Mouse (Mus musculus) MN1 (cell line): ENCODE data around the gene Parp4.

Experiments
- DNase-seq: peaks from one replicate; pipeline ENCODE4 v3.0.0-alpha.2; 2016; ENCODE audit warnings: low spot score

The Parp4 gene

DNA sequence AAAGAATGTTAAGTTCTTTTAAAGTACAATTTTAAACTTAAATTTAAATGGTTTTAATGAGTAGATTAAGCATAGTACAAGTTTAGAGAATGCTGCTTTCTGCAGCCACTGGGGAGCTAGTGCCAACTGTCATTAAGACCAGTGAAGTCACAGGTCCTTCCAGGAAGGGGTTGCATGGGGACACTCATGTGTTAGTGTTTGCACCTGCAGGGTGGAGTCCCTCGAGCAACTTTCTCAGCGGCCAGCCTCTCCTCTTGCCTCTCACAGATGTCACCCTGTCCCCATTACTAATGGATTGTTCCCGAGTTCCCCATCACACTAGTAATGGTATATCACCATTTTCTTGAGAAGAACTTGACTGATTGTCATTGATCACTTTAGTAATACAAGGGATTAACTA is 37.8 kb downstream of the Parp4 start:
- DNase-seq: no peak

DNA sequence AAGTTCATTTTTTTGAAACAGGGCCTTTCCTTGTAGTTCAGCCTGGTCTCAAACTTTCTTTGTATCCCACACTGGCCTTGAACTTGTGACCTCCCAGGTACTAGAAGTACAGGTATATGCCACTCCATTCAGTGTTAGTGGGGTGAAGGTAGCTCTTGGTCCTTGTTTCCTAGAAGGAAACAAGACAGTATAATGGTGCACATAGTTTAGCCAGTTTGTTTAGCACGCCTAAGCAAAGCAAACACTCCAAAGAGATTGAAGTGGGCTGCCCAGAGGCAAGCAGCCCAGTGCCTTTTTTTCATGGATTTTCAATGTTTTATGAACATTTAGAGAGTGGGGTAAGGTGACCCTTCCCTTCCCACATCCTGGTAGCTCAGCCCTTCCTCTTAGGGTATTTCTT is 42.1 kb downstream of the Parp4 start:
- DNase-seq: no peak

DNA sequence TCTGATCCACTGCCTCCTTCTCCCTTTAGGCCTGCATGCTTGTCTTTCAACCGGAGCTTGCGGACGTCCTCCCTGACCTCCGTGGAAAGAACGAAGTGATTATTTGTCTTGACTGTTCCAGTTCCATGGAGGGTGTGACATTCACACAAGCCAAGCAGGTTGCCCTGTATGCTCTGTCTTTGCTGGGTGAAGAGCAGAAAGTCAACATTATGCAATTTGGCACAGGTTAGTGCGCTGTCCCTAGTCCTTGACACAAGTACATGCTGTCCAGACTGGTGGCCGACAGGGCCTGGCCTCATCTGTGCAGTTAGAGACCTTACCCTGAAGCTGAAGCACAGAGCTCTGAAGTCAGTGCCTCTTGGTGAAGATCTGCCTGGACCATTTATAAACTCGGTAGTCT is 45.0 kb downstream of the Parp4 start:
- DNase-seq: no peak

DNA sequence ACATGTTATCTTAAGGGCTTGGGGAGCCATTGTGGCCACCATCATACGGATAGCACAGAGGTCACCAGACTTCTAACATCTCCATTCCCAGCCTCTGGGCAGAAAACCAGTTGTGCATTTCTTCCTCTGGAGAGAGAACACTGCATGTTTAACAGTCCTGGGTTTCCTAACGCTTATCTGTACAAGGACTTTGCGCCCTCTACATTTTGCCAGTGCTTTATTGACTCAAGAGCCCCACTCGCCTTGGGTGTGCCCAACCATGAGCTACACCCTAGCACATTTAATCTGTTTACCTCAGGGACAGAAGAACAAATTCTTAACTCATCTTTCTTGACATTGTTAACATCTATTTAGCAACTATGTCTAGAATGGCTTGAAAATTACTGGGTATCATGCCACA is 50.8 kb downstream of the Parp4 start:
- no peak for DNase-seq

DNA sequence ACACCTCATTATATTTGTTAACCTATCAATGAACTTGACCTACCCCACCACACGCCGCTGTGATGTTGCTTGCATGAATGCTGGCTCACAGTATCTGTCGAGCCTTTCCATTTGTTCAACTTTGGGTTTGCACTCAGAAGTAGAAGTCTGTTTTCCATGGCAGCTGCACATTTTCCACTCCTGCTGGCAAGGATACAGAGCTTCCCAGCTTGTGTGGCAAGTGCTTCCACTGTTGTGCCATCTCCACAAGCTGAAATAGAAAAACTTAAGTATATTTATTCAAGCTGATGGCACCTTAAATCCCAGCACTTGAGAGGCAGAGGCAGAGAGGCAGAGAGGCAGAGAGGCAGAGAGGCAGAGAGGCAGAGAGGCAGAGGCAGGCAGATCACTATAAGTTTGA is 52.9 kb downstream of the Parp4 start:
- DNase-seq: no peak

DNA sequence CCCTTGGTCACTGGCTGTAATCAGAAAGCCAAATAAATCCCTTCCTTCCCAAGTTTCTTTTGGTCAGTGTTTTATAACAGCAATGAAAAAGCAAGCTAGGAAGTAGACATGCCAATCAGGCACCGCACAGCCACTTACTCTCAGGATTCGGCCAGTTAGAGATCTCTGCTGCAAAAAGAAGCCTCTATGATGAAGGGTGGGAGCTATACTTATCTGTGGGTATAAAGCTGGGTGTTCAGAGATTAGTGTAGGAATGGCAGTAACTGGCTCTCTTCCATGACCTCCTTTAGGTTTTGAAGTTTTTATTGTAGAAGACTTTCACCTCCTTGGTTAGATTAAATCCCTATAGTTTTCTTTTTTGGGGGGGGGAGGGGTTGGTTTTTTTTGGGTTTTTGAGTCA is 55.7 kb downstream of the Parp4 start:
- no peak for DNase-seq

DNA sequence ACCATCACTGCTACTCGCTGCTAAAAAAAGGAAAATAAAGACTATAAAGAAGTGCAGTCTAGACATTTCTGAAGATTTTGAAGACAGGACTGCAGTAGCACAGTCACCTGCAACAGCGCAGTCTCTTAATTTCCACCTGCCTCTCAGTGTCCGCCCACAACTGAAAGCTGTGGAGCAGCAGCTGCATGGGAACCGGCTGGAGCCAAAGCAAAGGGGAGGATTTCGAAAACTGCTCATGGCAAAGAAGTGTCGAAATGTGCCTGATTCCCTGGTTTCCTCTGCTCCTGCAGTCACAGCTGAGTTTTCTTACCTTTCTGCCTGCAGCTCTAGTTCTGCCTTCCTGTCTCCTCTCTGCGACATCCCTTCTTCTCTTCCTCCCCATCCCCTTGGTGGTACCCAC is 71.8 kb downstream of the Parp4 start:
- DNase-seq: no peak

DNA sequence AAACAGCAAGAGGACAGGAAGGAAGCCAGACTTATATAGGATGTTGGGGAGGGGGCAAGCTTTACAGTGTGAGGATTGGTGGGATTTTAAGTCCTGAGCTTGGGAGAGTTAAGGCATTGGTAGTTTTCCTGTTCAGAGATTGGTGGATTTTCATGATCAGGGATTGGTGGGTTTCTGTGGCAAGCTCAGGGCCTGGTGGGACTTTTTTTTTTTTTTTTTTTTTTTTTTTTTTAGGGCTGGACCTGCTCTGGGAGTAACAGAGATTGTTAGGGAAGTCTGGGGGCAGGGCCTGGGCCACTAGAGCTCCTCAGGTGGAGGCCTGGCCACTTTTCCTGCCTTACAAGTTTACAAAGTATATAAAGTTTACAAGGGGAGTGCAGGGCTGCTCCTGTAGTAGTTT is 74.0 kb downstream of the Parp4 start:
- DNase-seq: no peak

DNA sequence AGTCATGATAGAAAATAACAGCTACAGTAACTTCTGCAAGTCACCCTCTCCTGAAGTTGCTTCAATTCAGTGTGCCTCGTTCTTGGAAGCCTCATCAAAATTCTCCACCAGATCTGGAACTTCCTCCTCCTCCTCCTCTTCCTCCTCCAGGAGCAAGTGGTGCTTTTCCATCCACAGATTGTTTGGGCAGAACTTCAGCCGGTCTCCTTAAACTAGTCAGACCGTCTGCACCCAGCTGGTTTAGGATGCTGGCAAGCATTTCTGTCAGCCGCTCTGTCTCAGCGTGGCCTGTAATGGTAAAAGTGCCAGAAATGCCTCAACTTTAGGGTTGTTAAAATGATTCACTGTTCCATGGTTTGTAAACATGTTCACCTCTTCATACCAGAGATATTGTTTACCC is 90.2 kb downstream of the Parp4 start:
- DNase-seq: no peak

DNA sequence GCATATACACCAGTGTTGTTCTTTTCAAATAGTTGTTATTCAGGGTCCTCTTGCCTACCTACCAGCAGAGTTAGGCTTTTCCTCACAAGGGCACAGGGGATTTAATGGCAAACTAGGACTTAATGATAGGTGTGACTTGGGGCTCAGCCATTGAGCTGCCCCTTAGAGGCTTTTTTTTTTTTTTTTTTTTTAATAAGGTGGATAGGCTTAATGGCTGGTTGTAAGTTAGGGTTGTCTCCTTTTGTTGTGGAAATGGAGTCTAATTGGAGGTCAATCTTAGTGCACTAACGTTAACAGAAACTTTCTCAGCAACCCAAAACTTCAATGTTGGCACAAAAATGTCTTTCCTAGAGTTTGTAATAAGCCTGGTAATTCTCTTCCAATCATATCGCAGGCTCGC is 91.5 kb downstream of the Parp4 start:
- DNase-seq: no peak

DNA sequence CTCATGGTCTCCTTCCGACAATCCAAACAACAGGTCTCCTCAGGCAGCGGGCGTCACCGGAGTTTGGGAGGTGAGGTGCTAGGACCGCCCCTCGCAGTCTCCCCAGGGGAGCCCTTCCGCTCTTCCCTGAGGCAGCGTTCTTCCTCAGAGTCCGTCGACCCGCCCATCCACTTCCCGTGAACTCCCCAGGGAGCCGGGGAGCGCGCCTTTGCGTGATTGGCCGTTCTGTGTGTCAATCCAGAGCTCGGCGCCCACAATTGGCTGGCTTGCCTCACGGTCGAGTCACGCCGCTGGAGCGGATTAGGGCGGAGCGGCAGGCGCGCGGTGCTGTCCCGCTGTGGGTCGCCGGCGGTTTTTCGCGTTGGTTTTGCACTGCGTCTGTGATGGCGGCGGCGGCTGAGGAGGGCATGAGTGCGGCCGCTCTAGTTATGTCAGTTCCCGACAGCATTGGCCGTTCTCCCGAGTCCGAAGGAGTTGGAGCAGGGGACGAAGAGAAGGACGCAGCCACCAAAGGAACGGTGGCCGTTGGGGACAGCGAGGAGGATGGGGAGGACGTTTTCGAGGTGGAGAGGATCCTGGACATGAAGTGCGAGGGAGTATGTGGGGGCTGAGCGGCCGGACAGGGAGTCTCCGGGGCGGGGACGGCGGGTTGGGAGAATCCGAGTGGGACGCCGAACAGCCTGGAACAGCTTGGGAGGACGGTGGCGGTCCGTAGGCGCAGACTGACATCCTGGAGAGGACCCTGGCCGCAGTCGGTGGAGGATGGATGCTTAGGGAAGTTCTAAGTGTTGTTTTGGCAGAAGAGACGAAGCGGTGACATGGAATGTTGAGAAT is 92.8 kb downstream of the Parp4 start, which contains the start of gene Mphosph8:
TSS of gene Mphosph8 (plus strand) at position 280 of the 834 bp plus-strand sequence.
- peak; percentile 99 for DNase-seq

DNA sequence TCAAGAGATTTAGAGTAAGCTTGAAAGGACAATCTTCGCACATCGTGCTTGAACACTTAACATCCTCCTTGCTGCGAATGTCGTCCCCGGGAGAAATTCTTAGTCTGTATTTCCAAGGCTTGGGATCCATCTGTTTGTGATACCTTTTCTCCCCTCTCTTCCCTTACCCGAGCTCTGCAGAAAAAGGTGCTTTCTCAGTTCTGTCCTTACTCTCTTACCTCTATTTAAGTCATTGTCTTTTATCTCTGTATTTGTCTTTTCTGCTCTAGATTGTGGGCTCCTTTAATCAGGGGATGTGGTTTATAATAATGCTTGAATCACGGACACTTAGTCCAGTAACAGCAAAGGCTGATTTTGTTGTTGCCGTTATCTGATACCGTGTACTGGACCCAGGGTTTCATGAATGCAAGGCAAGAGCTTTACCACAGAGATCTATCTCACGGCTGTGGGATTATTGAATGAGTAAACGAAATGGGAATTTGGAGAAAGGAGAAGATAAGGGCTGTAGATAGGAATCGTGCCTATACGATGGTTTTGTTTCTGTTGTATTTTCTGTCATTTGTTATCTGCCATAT is 93.7 kb downstream of the Parp4 start:
- peak; percentile 18 for DNase-seq

DNA sequence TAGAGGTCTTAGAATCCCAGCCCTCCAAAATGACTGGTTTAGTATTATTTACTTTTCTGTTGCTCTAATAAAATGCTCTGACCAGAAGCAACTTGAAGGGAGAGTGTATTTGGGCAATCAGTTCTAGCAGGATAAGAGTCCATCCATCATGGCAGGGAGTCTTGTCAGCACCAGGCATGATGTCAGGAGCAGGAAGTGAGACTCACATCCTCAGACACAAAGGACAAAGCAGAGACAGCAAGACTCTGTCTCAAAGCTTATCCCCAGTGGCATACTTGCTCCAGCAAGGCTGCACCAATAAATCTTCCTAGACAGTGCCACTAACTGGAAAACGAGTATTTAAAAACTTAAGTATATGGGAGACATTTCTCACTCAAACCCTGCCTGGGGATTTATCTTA is 110.0 kb downstream of the Parp4 start:
- no peak for DNase-seq

DNA sequence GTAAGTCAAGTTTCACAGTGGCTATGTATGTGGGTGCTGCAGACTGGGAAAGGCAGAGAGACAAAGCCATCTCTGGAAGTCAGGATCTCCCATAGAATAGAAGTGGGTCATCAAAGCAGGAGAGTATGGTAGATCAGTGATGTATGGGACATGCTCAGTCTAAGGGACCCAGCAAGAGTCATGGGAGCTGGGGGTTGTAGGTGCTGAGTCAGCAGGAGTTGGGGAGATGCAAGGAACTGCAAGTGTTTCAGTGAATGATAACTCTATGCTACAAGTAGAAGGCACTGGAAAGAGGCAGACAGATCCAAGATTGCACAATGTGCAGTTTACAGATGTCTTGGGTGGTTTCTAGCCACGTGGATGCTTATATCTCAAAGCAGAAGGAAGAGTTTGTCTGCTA is 113.7 kb downstream of the Parp4 start:
- DNase-seq: no peak

DNA sequence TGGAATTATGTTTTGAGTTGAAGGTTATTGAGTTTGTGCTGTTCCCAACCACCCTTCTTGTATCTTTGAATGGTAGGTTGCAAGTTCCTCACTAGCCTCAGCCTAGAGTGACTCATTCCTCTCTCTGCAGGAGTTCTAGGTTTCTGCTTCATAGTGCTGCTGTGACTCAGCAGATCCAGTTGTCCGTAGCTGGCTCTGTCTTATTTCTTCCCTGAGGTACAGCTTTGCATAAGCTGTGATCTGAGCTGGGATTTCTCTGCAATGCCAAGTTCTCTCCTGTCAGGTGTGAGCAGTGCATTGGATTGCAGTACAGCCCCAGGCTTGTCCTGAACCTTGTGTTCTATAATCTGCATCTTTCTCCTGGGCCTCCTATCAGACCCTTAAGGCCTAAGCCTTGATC is 114.3 kb downstream of the Parp4 start:
- peak; percentile 26 for DNase-seq

DNA sequence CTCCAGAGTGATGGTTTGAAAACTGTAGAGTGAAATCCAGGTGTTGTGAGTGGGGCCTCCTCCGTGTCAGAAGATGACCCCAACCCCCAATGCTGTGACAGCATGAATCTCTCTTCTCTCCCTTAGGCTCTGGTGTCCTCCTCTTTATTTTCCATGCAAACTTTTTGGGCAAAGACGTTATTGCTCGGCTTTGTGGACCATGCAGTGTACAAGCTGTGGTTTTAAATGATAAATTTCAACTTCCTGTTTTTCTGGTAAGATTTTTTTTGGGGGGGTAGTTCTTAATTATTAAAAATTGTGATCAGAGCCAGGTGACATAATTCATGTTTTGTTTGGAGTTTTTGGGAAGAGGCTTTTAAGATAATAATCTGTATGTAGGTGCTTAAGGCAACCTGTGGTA is 120.1 kb downstream of the Parp4 start:
- no peak for DNase-seq

DNA sequence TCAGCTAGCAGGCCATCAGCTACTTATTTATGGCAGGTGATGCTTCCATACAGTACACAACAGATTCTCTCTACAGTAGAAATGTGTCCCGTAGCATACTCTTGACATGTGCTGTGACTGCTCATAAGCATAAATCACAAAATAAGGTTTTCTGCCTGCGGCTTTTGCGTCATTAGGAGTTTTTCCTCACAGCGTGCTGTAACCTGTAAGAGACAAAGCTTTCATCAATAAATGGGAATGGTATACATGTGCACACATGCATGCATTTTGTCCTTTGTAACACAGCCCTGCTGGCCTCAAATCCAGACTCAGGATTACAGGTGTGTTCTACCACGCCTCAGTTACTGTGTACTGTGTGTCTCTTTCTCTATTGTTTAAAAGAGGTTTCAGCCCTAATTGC is 122.4 kb downstream of the Parp4 start:
- no peak for DNase-seq

DNA sequence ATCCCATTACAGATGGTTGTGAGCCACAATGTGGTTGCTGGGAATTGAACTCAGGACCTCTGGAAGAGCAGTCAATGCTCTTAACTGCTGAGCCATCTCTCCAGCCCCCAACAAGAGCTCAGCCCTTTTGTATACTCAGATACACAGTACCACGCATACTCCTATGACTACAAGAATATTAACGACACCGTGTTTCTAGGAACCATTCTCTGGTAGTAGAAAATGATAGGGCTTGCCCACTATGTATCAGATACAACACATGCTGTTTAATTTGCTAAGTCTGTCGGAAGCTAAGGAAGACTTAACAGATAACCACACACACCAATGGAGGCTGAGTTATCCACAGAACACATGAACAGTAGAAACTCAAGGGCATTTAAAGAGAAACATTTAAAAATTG is 127.2 kb downstream of the Parp4 start:
- no peak for DNase-seq

DNA sequence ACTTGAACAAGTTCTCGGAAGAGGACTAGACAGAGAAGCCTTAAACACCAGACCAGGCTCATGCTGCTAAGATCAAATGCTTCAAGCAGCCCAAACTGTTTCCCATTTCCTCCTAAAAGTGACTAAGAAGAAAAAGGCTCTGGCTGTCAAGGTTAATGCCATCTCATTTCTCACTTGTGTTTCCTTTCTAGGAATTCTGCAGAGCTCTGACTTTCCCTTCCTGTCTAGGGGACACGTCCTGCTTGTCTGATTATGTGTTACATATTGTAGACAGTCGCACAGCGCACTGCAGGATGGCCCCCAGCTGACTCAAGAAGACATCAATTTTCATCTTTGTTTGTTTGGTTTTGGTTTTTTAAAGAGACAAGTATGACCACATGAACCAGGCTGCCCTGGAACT is 130.3 kb downstream of the Parp4 start:
- no peak for DNase-seq
